Mouse (Mus musculus) ES-Bruce4 (cell line): Measurements from ENCODE around the gene Tha1.

ENCODE experiments used
- CTCF ChIP-seq: IDR thresholded peaks from one replicate; pipeline ENCODE4 v1.8.1; 2011; ENCODE audit warnings: low read depth, low read length
- POLR2A ChIP-seq: IDR thresholded peaks from one replicate; pipeline ENCODE4 v1.8.1; 2011; ENCODE audit warnings: low read length; ENCODE audit not compliant: insufficient read depth

GRCm38 (mm10) chr11:117845651-117846050 is 27.6 kb downstream of the Tha1 start:
- TF ChIP-seq CTCF (no peak), POLR2A (no peak)
